ENCODE assay signal across 10 mouse cellular contexts in the genomic region with DNA sequence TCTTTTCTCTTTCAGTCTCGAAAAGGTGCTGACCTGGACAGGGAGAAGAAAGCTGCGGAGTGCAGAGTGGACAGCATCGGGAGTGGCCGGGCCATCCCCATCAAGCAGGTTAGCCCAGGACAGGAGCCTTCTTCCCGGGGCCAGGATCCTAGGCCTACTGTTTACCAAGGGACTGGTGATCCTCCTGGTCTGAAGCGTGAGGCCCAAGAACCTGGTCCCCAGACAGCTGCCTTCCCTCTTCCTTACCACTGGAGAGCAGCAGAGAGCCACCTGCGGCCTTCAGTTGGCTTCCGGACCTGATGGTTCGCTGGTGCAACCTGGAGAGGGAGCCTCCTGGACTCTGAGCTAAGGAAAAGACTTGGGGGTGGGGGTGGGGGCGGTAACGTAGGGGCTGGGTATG. TPM values are rescaled to one million over a fixed set of nuclear protein-coding genes. Genes with fewer than 3 reads are reported as not detected.
DNase-seq lines count a peak whose midpoint lies in the region; ATAC-seq and TF ChIP-seq lines count a peak whose summit lies in the region.
"Had no signal": no experiment of that assay in that cellular context is flagged by ENCODE, and none has a peak within 500 bp of the region (broad histone marks: within the 10 kb centered on the region; RNA-seq: fewer than 3 reads in every experiment).

No protein-coding gene starts in this region.

- no peaks in the 10 kb centered on the region for H3K9me3 ChIP-seq in liver, embryonic 13.5 days (replicated peaks)
- H3K9me3 ChIP-seq: embryonic facial prominence, embryonic 15.5 days had no signal

- H3K4me3 ChIP-seq in C2C12 (ENCODE audit: insufficient read depth, poor library complexity, severe bottlenecking): no peak overlapping the region
- H3K4me3 ChIP-seq in liver, embryonic 13.5 days (replicated peaks): no peak overlapping the region
- H3K4me3 ChIP-seq: embryonic facial prominence, embryonic 15.5 days had no signal

- WGBS in liver, embryonic 13.5 days (ENCODE audit: insufficient replicate concordance): 48% methylated on average over 11 of the region's 11 CpGs

- no peaks in the 10 kb centered on the region for H3K27me3 ChIP-seq in C2C12 (ENCODE audit: control insufficient read depth, insufficient read depth, insufficient read length)
- no peaks in the 10 kb centered on the region for H3K27me3 ChIP-seq in liver, embryonic 13.5 days
- H3K27me3 ChIP-seq: embryonic facial prominence, embryonic 15.5 days had no signal

- peak; percentile 77 for ATAC-seq in granulocyte monocyte progenitor cell, adult 5-6 weeks (replicated peaks; ENCODE audit: poor library complexity, severe bottlenecking)
- ATAC-seq in liver, embryonic 13.5 days (ENCODE audit: low read depth): 0 out of 2 replicates have a peak, but pooled peaks have one; percentile 6

- no peak overlapping the region for H3ac ChIP-seq in C2C12 (ENCODE audit: control insufficient read depth, insufficient read length, low read depth)

- no peaks in the 10 kb centered on the region for H3K79me2 ChIP-seq in C2C12 (ENCODE audit: control insufficient read depth, insufficient read depth)

- H3K9ac ChIP-seq in liver, embryonic 13.5 days: no peak overlapping the region; the same call in 1 of the 2 replicates
- H3K9ac ChIP-seq: embryonic facial prominence, embryonic 15.5 days had no signal

- peaks cover 37% of the 10 kb centered on the region for H3K4me1 ChIP-seq in liver, embryonic 13.5 days (replicated peaks)

- peak overlapping the region; percentile 70 for H3K27ac ChIP-seq in liver, embryonic 13.5 days
- H3K27ac ChIP-seq: embryonic facial prominence, embryonic 15.5 days had no signal

- TF ChIP-seq CTCF in C2C12 (IDR thresholded peaks at IDR 0.05; ENCODE audit: control insufficient read depth, insufficient read depth, insufficient read length): peak; percentile 52

- DNase-seq in WW6 (ENCODE audit: low read depth, low spot score): peak; percentile 61
- DNase-seq in cerebellum, postnatal 36 days: peak; percentile 78 to 79
- peak; percentile 81 for DNase-seq in kidney, adult 18-20 months
- DNase-seq in liver, embryonic 13.5 days: peak; percentile 31
- DNase-seq in natural killer cell, adult 2 months (ENCODE audit: low spot score in 2 of 2): peak; percentile 13 to 29
- peak; percentile 77 for DNase-seq in testis, postnatal 10 days (ENCODE audit: low spot score)

- H3K36me3 ChIP-seq in C2C12 (ENCODE audit: control insufficient read depth, insufficient read depth): peaks cover 53% of the 10 kb centered on the region
- H3K36me3 ChIP-seq in liver, embryonic 13.5 days: peaks cover 78% of the 10 kb centered on the region

- peak overlapping the region; percentile 37 for H3K4me2 ChIP-seq in liver, embryonic 13.5 days
- H3K4me2 ChIP-seq: embryonic facial prominence, embryonic 15.5 days had no signal

- H3K79me3 ChIP-seq in C2C12 (ENCODE audit: low read depth): no peaks in the 10 kb centered on the region

TF ChIP-seq in C2C12, 6 proteins besides CTCF, POLR2A, EP300 and RAD21:
- no peak for TF ChIP-seq MAX (IDR thresholded peaks at IDR 0.05)
TF ChIP-seq in C2C12: peak in this region for 0.

RNA-seq across cellular contexts. Expression of a gene that starts 31.3 kb away (rescaled TPM):
- 119 TPM for polyA plus RNA-seq in C2C12 (2012; fragmentation: generic; extraction: Trizol)
- total RNA-seq in granulocyte monocyte progenitor cell, adult 5-6 weeks (2014; fragmentation: Nextera tagmentation): 21.5 and 26.8 TPM in 2 replicates
- total RNA-seq in granulocyte monocyte progenitor cell, adult 5-6 weeks (2017): 19.4 and 31.8 TPM in 2 replicates
- 9.0 and 10.3 TPM in 2 replicates for polyA plus RNA-seq in liver, embryonic 13.5 days (2015; fragmentation: Nextera tagmentation; extraction: Ambion mirVana)

RNA-seq across cellular contexts. Expression of a gene that starts 35.7 kb away (rescaled TPM):
- 9.8 TPM for polyA plus RNA-seq in C2C12 (2012; fragmentation: generic; extraction: Trizol)
- 6.4 and 18.7 TPM in 2 replicates for total RNA-seq in granulocyte monocyte progenitor cell, adult 5-6 weeks (2014; fragmentation: Nextera tagmentation)
- 8.8 and 11.1 TPM in 2 replicates for total RNA-seq in granulocyte monocyte progenitor cell, adult 5-6 weeks (2017)
- polyA plus RNA-seq in liver, embryonic 13.5 days (2015; fragmentation: Nextera tagmentation; extraction: Ambion mirVana): 5.8 and 7.3 TPM in 2 replicates

RNA-seq across cellular contexts. Expression of a gene that starts 38.2 kb away (rescaled TPM):
- 90.3 TPM for polyA plus RNA-seq in C2C12 (2012; fragmentation: generic; extraction: Trizol)
- total RNA-seq in granulocyte monocyte progenitor cell, adult 5-6 weeks (2014; fragmentation: Nextera tagmentation): 53.8 and 75.7 TPM in 2 replicates
- 15.9 and 23.3 TPM in 2 replicates for total RNA-seq in granulocyte monocyte progenitor cell, adult 5-6 weeks (2017)
- polyA plus RNA-seq in liver, embryonic 13.5 days (2015; fragmentation: Nextera tagmentation; extraction: Ambion mirVana): 56.0 and 59.0 TPM in 2 replicates

RNA-seq across cellular contexts. Expression of a gene that starts 43.7 kb away (rescaled TPM):
- 0.42 TPM for polyA plus RNA-seq in C2C12 (2012; fragmentation: generic; extraction: Trizol)
- total RNA-seq in granulocyte monocyte progenitor cell, adult 5-6 weeks (2014; fragmentation: Nextera tagmentation): not detected in 2 replicates
- total RNA-seq in granulocyte monocyte progenitor cell, adult 5-6 weeks (2017): not detected in 2 replicates
- 0.02 TPM in 1 of 2 replicates, not detected in the other for polyA plus RNA-seq in liver, embryonic 13.5 days (2015; fragmentation: Nextera tagmentation; extraction: Ambion mirVana)
- total RNA-seq: neutrophil, adult 5-6 weeks had no signal
- polyA plus RNA-seq: embryonic facial prominence, embryonic 15.5 days had no signal

RNA-seq across cellular contexts. Expression of a gene that starts 57.5 kb away (rescaled TPM):
- not detected for polyA plus RNA-seq in C2C12 (2012; fragmentation: generic; extraction: Trizol)
- total RNA-seq in granulocyte monocyte progenitor cell, adult 5-6 weeks (2014; fragmentation: Nextera tagmentation): not detected in 2 replicates
- total RNA-seq in granulocyte monocyte progenitor cell, adult 5-6 weeks (2017): not detected in 2 replicates
- 0.10 and 0.15 TPM in 2 replicates for polyA plus RNA-seq in liver, embryonic 13.5 days (2015; fragmentation: Nextera tagmentation; extraction: Ambion mirVana)
- total RNA-seq: neutrophil, adult 5-6 weeks had no signal

Comparison
In these comparisons a context has a peak if more than half of its experiments do, and no peak if none do; other contexts are left out.
1. DNase-seq: peak in every context shown above with its lines; median percentile 81 in kidney, adult 18-20 months; 78 in cerebellum, postnatal 36 days; 77 in testis, postnatal 10 days; 61 in WW6; 31 in liver, embryonic 13.5 days; 21 in natural killer cell, adult 2 months.
2. RNA of a gene that starts 31.3 kb away (polyA plus RNA-seq): 119 TPM in C2C12 (single experiment); 9.0 to 10.3 TPM in liver, embryonic 13.5 days; every median in the first group is over 10 times any median in the second.